Mouse (Mus musculus): ENCODE measurements around the gene Yif1a.

Gene Yif1a

GRCm38 (mm10) chr19:5086533-5086932 lies 1.8 kb upstream of the Yif1a start:
- DNase-seq: peak; percentile 29

GRCm38 (mm10) chr19:5089324-5089723 lies 986 bp downstream of the Yif1a start:
- DNase-seq: peak; percentile 68

GRCm38 (mm10) chr19:5092083-5092482 lies 3.7 kb downstream of the Yif1a start:
- DNase-seq: peak; percentile 58

- peak; percentile 77 for DNase-seq
These were observed 5.3 kb downstream of the Yif1a start for GRCm38 (mm10) chr19:5093481-5094242.

- DNase-seq: peak; percentile 94
These were observed 5.9 kb downstream of the Yif1a start for GRCm38 (mm10) chr19:5094243-5094632.

- no peak for DNase-seq
These were observed 6.5 kb downstream of the Yif1a start for GRCm38 (mm10) chr19:5094746-5095417.

- peak; percentile 65 for DNase-seq
These were observed 7.6 kb downstream of the Yif1a start for GRCm38 (mm10) chr19:5095887-5096474.

GRCm38 (mm10) chr19:5097521-5098362 lies 9.4 kb downstream of the Yif1a start:
- DNase-seq: peak; percentile 52

GRCm38 (mm10) chr19:5098363-5099143 lies 10.2 kb downstream of the Yif1a start, which contains the start of gene Cnih2:
Cnih2 (minus strand) TSS chr19:5098521.
- peak; percentile 81 for DNase-seq

GRCm38 (mm10) chr19:5106074-5106473 lies 17.7 kb downstream of the Yif1a start:
- peak; percentile 76 for DNase-seq

GRCm38 (mm10) chr19:5106731-5107191 lies 18.4 kb downstream of the Yif1a start, which contains the start of gene Rab1b:
Rab1b (minus strand) TSS chr19:5107072.
- peak; percentile 99 for DNase-seq

GRCm38 (mm10) chr19:5107556-5108270 lies 19.4 kb downstream of the Yif1a start:
- DNase-seq: peak; percentile 77

GRCm38 (mm10) chr19:5108271-5108575 lies 19.9 kb downstream of the Yif1a start:
- DNase-seq: no peak

GRCm38 (mm10) chr19:5108702-5109101 lies 20.4 kb downstream of the Yif1a start:
- no peak for DNase-seq

- DNase-seq: peak; percentile 59
These were observed 21.5 kb downstream of the Yif1a start for GRCm38 (mm10) chr19:5109659-5110453.

- peak; percentile 62 for DNase-seq
These were observed 25.4 kb downstream of the Yif1a start for GRCm38 (mm10) chr19:5113783-5114182.

GRCm38 (mm10) chr19:5117494-5118383 lies 29.4 kb downstream of the Yif1a start:
- DNase-seq: peak; percentile 92

- DNase-seq: no peak
These were observed 30.0 kb downstream of the Yif1a start, which contains the start of gene Klc2 for GRCm38 (mm10) chr19:5118384-5118698. Klc2 (minus strand) TSS chr19:5118560.

GRCm38 (mm10) chr19:5122492-5122891 lies 34.2 kb downstream of the Yif1a start:
- no peak for DNase-seq

Measured in cerebellum, adult 9-11 months (tissue).